Mouse (Mus musculus) embryonic facial prominence, embryonic 15.5 days (tissue): ENCODE data around the gene Nlrp10. TPM values are rescaled to one million over a fixed set of nuclear protein-coding genes. Genes with fewer than 3 reads are reported as not detected.
A peak's percentile ranks its signal among the peaks of the same experiment; 100 is the strongest.

Source experiments
- ATAC-seq: fragments of 200-750 bp; cut with Nextera tagmentation; 2 replicates; pipeline ENCODE4 v1.8.0; 2017; ENCODE audit warnings: low read depth, moderate TSS enrichment; ENCODE audit not compliant: insufficient number of reproducible peaks, low FRiP score, low TSS enrichment
- H3K27ac ChIP-seq: fragments of 300-500 bp; sonication (generic); replicated peaks from 2 replicates; pipeline ENCODE4 v1.5.1; 2015; ENCODE audit warnings: mild to moderate bottlenecking, inconsistent platforms
- H3K27me3 ChIP-seq: fragments of 300-500 bp; sonication (generic); 2 replicates; pipeline ENCODE4 v1.6.1; 2015; ENCODE audit warnings: inconsistent platforms
- H3K36me3 ChIP-seq: fragments of 300-500 bp; sonication (generic); 2 replicates; pipeline ENCODE4 v1.6.1; 2015; ENCODE audit warnings: mild to moderate bottlenecking, inconsistent platforms
- H3K4me1 ChIP-seq: fragments of 300-500 bp; sonication (generic); 2 replicates; pipeline ENCODE4 v1.6.1; 2015; ENCODE audit warnings: inconsistent platforms
- H3K4me2 ChIP-seq: fragments of 300-500 bp; sonication (generic); replicated peaks from 2 replicates; pipeline ENCODE4 v1.6.1; 2015; ENCODE audit warnings: mild to moderate bottlenecking, inconsistent platforms
- H3K4me3 ChIP-seq: fragments of 300-500 bp; sonication (generic); replicated peaks from 2 replicates; pipeline ENCODE4 v1.5.1; 2015; ENCODE audit warnings: mild to moderate bottlenecking, inconsistent platforms
- H3K9ac ChIP-seq: fragments of 300-500 bp; sonication (generic); 2 replicates; pipeline ENCODE4 v1.6.1; 2015; ENCODE audit warnings: inconsistent platforms
- H3K9me3 ChIP-seq: fragments of 300-500 bp; sonication (generic); replicated peaks from 2 replicates; pipeline ENCODE4 v1.6.1; 2016; ENCODE audit warnings: inconsistent platforms
- WGBS: fragments of 180-500 bp; shearing (Covaris S2); methylation state at CpG from one replicate; pipeline ENCODE4 v1.1.7; 2015; 5-methylcytosine and 5-hydroxymethylcytosine counted together
- polyA plus RNA-seq: library from polyadenylated mRNA; unstranded; fragments of >200 nt; fragmentation: Nextera tagmentation; extraction: Ambion mirVana; gene quantifications from 2 replicates; pipeline ENCODE4 v1.2.1, GENCODE M21; 2015

Nlrp10 gene
- polyA plus RNA-seq, 1 experiment from 2014 or later = 2.3 TPM

- peaks cover 10% of the 10 kb centered on the region; the same call in 1 of the 2 replicates for H3K36me3 ChIP-seq
- peaks cover 42% of the 10 kb centered on the region for H3K27me3 ChIP-seq
- peaks cover 13% of the 10 kb centered on the region for H3K4me1 ChIP-seq
- no peaks in the 10 kb centered on the region for H3K9me3 ChIP-seq
- H3K4me2 ChIP-seq = no peak overlapping the region
- H3K4me3 ChIP-seq = no peak overlapping the region
- no peak overlapping the region for H3K9ac ChIP-seq
- no peak overlapping the region for H3K27ac ChIP-seq
- ATAC-seq = no peak
Observed at GRCm38 (mm10) chr7:108948611-108949010, 18.6 kb upstream of the Nlrp10 start.

GRCm38 (mm10) chr7:108944002-108944401, 14.0 kb upstream of the Nlrp10 start:
- Histone ChIP-seq H3K36me3 (peaks cover 54% of the 10 kb centered on the region), H3K4me3 (no peak overlapping the region), H3K9me3 (no peaks in the 10 kb centered on the region), H3K27me3 (no peaks in the 10 kb centered on the region), H3K4me1 (no peaks in the 10 kb centered on the region), H3K4me2 (no peak overlapping the region), H3K9ac (no peak overlapping the region), H3K27ac (no peak overlapping the region)
- ATAC-seq = no peak
- 0% methylated on average over 2 of the region's 2 CpGs for WGBS

GRCm38 (mm10) chr7:108941466-108941865, 11.5 kb upstream of the Nlrp10 start:
- Histone ChIP-seq H3K27me3 (no peaks in the 10 kb centered on the region), H3K27ac (no peak overlapping the region), H3K9ac (no peak overlapping the region), H3K4me1 (no peaks in the 10 kb centered on the region), H3K36me3 (peaks cover 75% of the 10 kb centered on the region), H3K9me3 (no peaks in the 10 kb centered on the region), H3K4me3 (no peak overlapping the region), H3K4me2 (no peak overlapping the region)
- WGBS = 89% methylated on average over 9 of the region's 9 CpGs
- ATAC-seq = no peak

- Histone ChIP-seq H3K9me3 (no peaks in the 10 kb centered on the region), H3K4me2 (no peak overlapping the region), H3K27ac (no peak overlapping the region), H3K36me3 (peaks cover 50% of the 10 kb centered on the region), H3K9ac (no peak overlapping the region), H3K4me1 (peaks cover 11% of the 10 kb centered on the region), H3K4me3 (no peak overlapping the region), H3K27me3 (no peaks in the 10 kb centered on the region)
- ATAC-seq = no peak
- 96% methylated on average over 4 of the region's 4 CpGs for WGBS
Observed at GRCm38 (mm10) chr7:108936591-108936990, 6.6 kb upstream of the Nlrp10 start.

- H3K4me3 ChIP-seq = peak overlapping the region; percentile 97
- H3K27ac ChIP-seq = no peak overlapping the region
- peaks cover 11% of the 10 kb centered on the region for H3K4me1 ChIP-seq
- H3K36me3 ChIP-seq = peaks cover 38% of the 10 kb centered on the region
- H3K27me3 ChIP-seq = no peaks in the 10 kb centered on the region
- H3K9me3 ChIP-seq = no peaks in the 10 kb centered on the region
- no peak for ATAC-seq
- H3K9ac ChIP-seq = no peak overlapping the region; the same call in 1 of the 2 replicates
- whole genome bisulfite sequencing = 79% methylated on average over 7 of the region's 7 CpGs
- H3K4me2 ChIP-seq = peak overlapping the region; percentile 79
Observed at GRCm38 (mm10) chr7:108935411-108935810, 5.4 kb upstream of the Nlrp10 start.

GRCm38 (mm10) chr7:108934836-108935235, 4.9 kb upstream of the Nlrp10 start:
- Histone ChIP-seq H3K27ac (peak overlapping the region; percentile 65), H3K4me1 (peaks cover 11% of the 10 kb centered on the region), H3K4me2 (peak overlapping the region; percentile 79), H3K4me3 (peak overlapping the region; percentile 97), H3K36me3 (peaks cover 32% of the 10 kb centered on the region), H3K9me3 (no peaks in the 10 kb centered on the region), H3K9ac (peak overlapping the region; percentile 90), H3K27me3 (no peaks in the 10 kb centered on the region)
- 1% methylated on average over 8 of the region's 8 CpGs for WGBS
- no peak for ATAC-seq

- WGBS = 2% methylated on average over 50 of the region's 50 CpGs
- ATAC-seq = peak; percentile 97
- Histone ChIP-seq H3K4me2 (peak within 1 kb of the TSS; percentile 79), H3K9me3 (no peaks in the 10 kb centered on the region), H3K27ac (peak within 1 kb of the TSS; percentile 65), H3K36me3 (peaks cover 25% of the 10 kb centered on the region), H3K9ac (peak within 1 kb of the TSS; percentile 90), H3K4me3 (peak within 1 kb of the TSS; percentile 97), H3K27me3 (no peaks in the 10 kb centered on the region), H3K4me1 (peaks cover 11% of the 10 kb centered on the region)
Observed at GRCm38 (mm10) chr7:108933794-108934731, 4.1 kb upstream of the Nlrp10 start, which contains the start of gene Eif3f. TSS of gene Eif3f (plus strand) at chr7:108934417.

GRCm38 (mm10) chr7:108928280-108929188, 1.4 kb downstream of the Nlrp10 start:
- ATAC-seq = no peak
- no peak overlapping the region for H3K4me2 ChIP-seq
- 64% methylated on average over 11 of the region's 11 CpGs for whole genome bisulfite sequencing

GRCm38 (mm10) chr7:108927043-108927442, 2.9 kb downstream of the Nlrp10 start:
- 61% methylated on average over 4 of the region's 4 CpGs for WGBS
- no peaks in the 10 kb centered on the region for H3K36me3 ChIP-seq
- no peaks in the 10 kb centered on the region for H3K4me1 ChIP-seq
- H3K27me3 ChIP-seq = no peaks in the 10 kb centered on the region
- H3K4me2 ChIP-seq = no peak overlapping the region
- H3K9me3 ChIP-seq = no peaks in the 10 kb centered on the region
- H3K4me3 ChIP-seq = no peak overlapping the region
- H3K9ac ChIP-seq = no peak overlapping the region
- no peak for ATAC-seq
- no peak overlapping the region for H3K27ac ChIP-seq

More at GRCm38 (mm10) chr7:108928280-108929188, 1.4 kb downstream of the Nlrp10 start:
- H3K4me1 ChIP-seq = no peaks in the 10 kb centered on the region
- H3K9ac ChIP-seq = no peak overlapping the region
- H3K36me3 ChIP-seq = no peaks in the 10 kb centered on the region
- H3K27me3 ChIP-seq = no peaks in the 10 kb centered on the region
- no peaks in the 10 kb centered on the region for H3K9me3 ChIP-seq
- H3K4me3 ChIP-seq = no peak overlapping the region
- no peak overlapping the region for H3K27ac ChIP-seq

GRCm38 (mm10) chr7:108903969-108904368, 26.0 kb downstream of the Nlrp10 start:
- Histone ChIP-seq H3K27ac (no peak overlapping the region), H3K36me3 (no peaks in the 10 kb centered on the region), H3K9ac (no peak overlapping the region), H3K4me1 (no peaks in the 10 kb centered on the region), H3K27me3 (no peaks in the 10 kb centered on the region), H3K4me2 (no peak overlapping the region), H3K4me3 (no peak overlapping the region), H3K9me3 (no peaks in the 10 kb centered on the region)
- no peak for ATAC-seq
- WGBS = 75% methylated on average over 2 of the region's 2 CpGs

- WGBS = 82% methylated on average over 5 of the region's 5 CpGs
- Histone ChIP-seq H3K27ac (no peak within 1 kb of the TSS), H3K36me3 (no peaks in the 10 kb centered on the region), H3K4me2 (no peak within 1 kb of the TSS), H3K4me3 (no peak within 1 kb of the TSS), H3K27me3 (no peaks in the 10 kb centered on the region), H3K4me1 (no peaks in the 10 kb centered on the region), H3K9me3 (no peaks in the 10 kb centered on the region), H3K9ac (no peak within 1 kb of the TSS)
- ATAC-seq = no peak
Observed at GRCm38 (mm10) chr7:108894320-108894719, 35.7 kb downstream of the Nlrp10 start, which contains the start of gene Olfr519. TSS of gene Olfr519 (minus strand) at chr7:108894420.
